Mouse (Mus musculus): ENCODE data around the gene Psmd14. TPM values are rescaled to one million over a fixed set of nuclear protein-coding genes. Genes with fewer than 3 reads are reported as not detected.

The Psmd14 gene
- polyA plus RNA-seq, 1 experiment: 5.4 TPM

- Histone ChIP-seq H3K27me3 (ENCODE audit: control insufficient read depth, insufficient read depth, low read length) (peaks cover 19% of the 10 kb centered on the region), H3K27ac (ENCODE audit: insufficient read depth, low read depth, low read length) (no peak overlapping the region), H3K4me1 (ENCODE audit: control insufficient read depth, insufficient read depth, insufficient read length, low read length) (0 out of 2 replicates have a peak, but pooled peaks cover 3% of the 10 kb centered on the region), H3K4me3 (ENCODE audit: low read depth, low read length) (no peak overlapping the region), H3K36me3 (ENCODE audit: control insufficient read depth, insufficient read depth, low read length) (no peaks in the 10 kb centered on the region)
- TF ChIP-seq CTCF (IDR thresholded peaks at IDR 0.05; ENCODE audit: extremely low read depth, insufficient read length, insufficient replicate concordance, low read depth, low read length): no peak
- TF ChIP-seq POLR2A (IDR thresholded peaks at IDR 0.05; ENCODE audit: low read depth, low read length): no peak
- WGBS: 54% methylated on average over 4 of the region's 4 CpGs
Observed at GRCm38 (mm10) chr2:61820203-61820602, 108.7 kb downstream of the Psmd14 start.

- no peak overlapping the region for H3K4me3 ChIP-seq (ENCODE audit: low read depth, low read length)
- peaks cover 6% of the 10 kb centered on the region for H3K27me3 ChIP-seq (ENCODE audit: control insufficient read depth, insufficient read depth, low read length)
- WGBS: 82% methylated on average over 1 of the region's 1 CpGs
- no peaks in the 10 kb centered on the region for H3K36me3 ChIP-seq (ENCODE audit: control insufficient read depth, insufficient read depth, low read length)
- TF ChIP-seq POLR2A (IDR thresholded peaks at IDR 0.05; ENCODE audit: low read depth, low read length): no peak
- TF ChIP-seq CTCF (IDR thresholded peaks at IDR 0.05; ENCODE audit: extremely low read depth, insufficient read length, insufficient replicate concordance, low read depth, low read length): no peak
- no peak overlapping the region for H3K27ac ChIP-seq (ENCODE audit: insufficient read depth, low read depth, low read length)
- H3K4me1 ChIP-seq (ENCODE audit: control insufficient read depth, insufficient read depth, insufficient read length, low read length): no peaks in the 10 kb centered on the region
Observed at GRCm38 (mm10) chr2:61823426-61824140, 112.1 kb downstream of the Psmd14 start.

- no peak overlapping the region for H3K27ac ChIP-seq (ENCODE audit: insufficient read depth, low read depth, low read length)
- no peaks in the 10 kb centered on the region for H3K4me1 ChIP-seq (ENCODE audit: control insufficient read depth, insufficient read depth, insufficient read length, low read length)
- no peak for TF ChIP-seq POLR2A (IDR thresholded peaks at IDR 0.05; ENCODE audit: low read depth, low read length)
- H3K36me3 ChIP-seq (ENCODE audit: control insufficient read depth, insufficient read depth, low read length): no peaks in the 10 kb centered on the region
- H3K4me3 ChIP-seq (ENCODE audit: low read depth, low read length): no peak overlapping the region
- WGBS: 79% methylated on average over 2 of the region's 2 CpGs
- no peaks in the 10 kb centered on the region for H3K27me3 ChIP-seq (ENCODE audit: control insufficient read depth, insufficient read depth, low read length)
Observed at GRCm38 (mm10) chr2:61837243-61837806, 125.8 kb downstream of the Psmd14 start.

Other genes with a start within 250 kb of the Psmd14 start
- 1.2 and 2.5 TPM in 2 replicates for gene Tank, start 133.1 kb upstream of the Psmd14 start, polyA plus RNA-seq (2012; rRNA removed)
- gene Tbr1, start 91.2 kb downstream of the Psmd14 start, polyA plus RNA-seq (2012; rRNA removed): not detected in 2 replicates